Mouse (Mus musculus) Patski (cell line): ENCODE measurements around the gene Tmem189. TPM values are rescaled to one million over a fixed set of nuclear protein-coding genes. Genes with fewer than 3 reads are reported as not detected.
A peak's percentile ranks its signal among the peaks of the same experiment; 100 is the strongest.

Experiments used
- ATAC-seq: fragments of 100-300 bp; one replicate; pipeline ENCODE4 v1.8.0; 2021
- CTCF ChIA-PET: fragments of 350-600 bp; sonication (Branson Sonifier 250); formaldehyde crosslinking; loops from one replicate; lab custom pipeline; 2022; ENCODE audit warnings: inconsistent platforms; lab: Charles Lee
- POLR2A ChIA-PET: fragments of 350-600 bp; sonication (Branson Sonifier 250); formaldehyde crosslinking; loops from one replicate; lab custom pipeline; 2022; ENCODE audit warnings: antibody characterized with exemption, inconsistent platforms; lab: Charles Lee
- DNase-seq: peaks from one replicate; pipeline ENCODE4 v3.0.0-alpha.2; 2011; ENCODE audit warnings: low read depth, low spot score
- H3K27me3 ChIP-seq: fragments of 371-371 bp; one replicate; pipeline ENCODE4 v1.5.1; 2021
- CTCF ChIP-seq: fragments of 100-300 bp; IDR thresholded peaks from one replicate; pipeline ENCODE4 v1.5.1; 2021
- in situ Hi-C: fragments of 300-500 bp; cut with MboI; formaldehyde crosslinking; loops from 3 replicates; pipeline ENCODE4 v1.11.1; 2018; ENCODE audit warnings: low pct_unique_long_range_greater_than_20kb, mixed read lengths
- polyA plus RNA-seq: library from polyadenylated mRNA; unstranded; gene quantifications from one replicate; pipeline ENCODE4 v1.2.3, GENCODE M21; 2021

The Tmem189 gene
- polyA plus RNA-seq, 1 experiment from 2014 or later: 36.1 TPM

DNA sequence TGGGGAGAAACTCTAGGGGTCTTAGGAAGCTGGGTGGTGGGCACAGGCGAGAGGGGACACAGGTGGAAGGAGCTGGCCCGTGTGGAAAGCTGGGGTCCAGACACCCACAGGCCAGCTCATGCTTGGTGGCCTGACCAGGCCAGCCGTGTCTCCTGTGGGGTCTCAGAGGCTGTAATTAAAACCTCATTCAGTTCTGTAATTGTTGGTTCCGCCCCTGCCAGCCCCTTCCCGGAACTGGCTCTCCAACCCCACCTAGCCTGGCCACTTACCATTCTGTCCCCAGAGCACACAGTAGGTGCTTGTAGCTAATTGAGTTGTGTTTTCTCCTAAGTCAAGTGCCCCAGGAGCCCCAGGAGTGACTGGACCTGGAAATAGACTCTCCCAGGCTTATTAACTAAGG is 90.4 kb downstream of the Tmem189 start:
- ATAC-seq (no peak), DNase-seq (no peak)
- ChIA-PET CTCF (interaction anchor here (1.3 to 1.7 kb wide), 2 partner anchors 61 to 296 kb away, joined by 3 to 4 read pairs; partner anchors contain the start of gene Snai1), POLR2A (interaction anchor here (0.9 kb wide), 1 partner anchor 64 kb away, joined by 4 read pairs; no protein-coding TSS in a partner anchor)
- no peak for TF ChIP-seq CTCF
- H3K27me3 ChIP-seq: no peaks in the 10 kb centered on the region
- in situ Hi-C loops: no loop called here

DNA sequence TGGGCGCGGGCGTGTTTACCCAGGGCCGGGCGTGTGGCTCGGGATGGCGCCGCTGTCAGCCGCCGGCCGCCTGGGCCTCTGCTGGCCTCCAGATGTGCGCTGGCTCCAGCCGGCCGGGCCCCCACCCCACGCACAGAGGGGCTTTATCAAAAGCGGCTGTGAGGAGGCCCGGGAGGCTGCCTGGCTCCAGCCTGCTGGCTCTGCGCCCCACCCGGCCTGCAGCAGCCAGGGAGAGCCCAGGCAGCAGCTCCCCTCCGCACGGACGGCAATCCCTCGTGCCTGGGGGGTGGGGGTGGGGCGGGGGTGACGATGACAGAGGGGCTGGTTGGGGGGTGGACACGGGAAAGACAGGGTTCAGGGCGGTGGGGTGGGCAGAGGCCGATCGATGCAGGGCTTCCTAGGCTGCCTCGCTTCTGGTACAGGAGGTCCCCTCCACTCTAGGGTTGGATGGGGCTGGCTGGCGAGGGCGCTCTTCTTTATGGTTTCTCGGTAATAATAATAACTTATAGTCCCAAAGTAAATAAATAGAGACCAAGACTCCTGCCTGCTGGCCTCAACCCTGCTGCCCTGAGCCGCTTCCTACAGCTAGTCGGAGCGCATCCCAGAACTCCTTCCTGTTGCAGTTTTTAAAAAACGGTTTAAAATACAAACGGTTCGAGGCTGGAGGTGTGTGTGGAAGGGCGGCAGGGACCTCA is 92.0 kb downstream of the Tmem189 start:
- CTCF ChIA-PET: interaction anchor here (1.5 to 1.7 kb wide), 2 partner anchors 17 to 60 kb away, joined by 3 to 4 read pairs; partner anchors contain the start of gene Snai1
- H3K27me3 ChIP-seq: no peaks in the 10 kb centered on the region
- DNase-seq: no peak
- in situ Hi-C loops: no loop called here
- no peak for TF ChIP-seq CTCF
- ATAC-seq: peak; percentile 9
- POLR2A ChIA-PET: no interaction called here

DNA sequence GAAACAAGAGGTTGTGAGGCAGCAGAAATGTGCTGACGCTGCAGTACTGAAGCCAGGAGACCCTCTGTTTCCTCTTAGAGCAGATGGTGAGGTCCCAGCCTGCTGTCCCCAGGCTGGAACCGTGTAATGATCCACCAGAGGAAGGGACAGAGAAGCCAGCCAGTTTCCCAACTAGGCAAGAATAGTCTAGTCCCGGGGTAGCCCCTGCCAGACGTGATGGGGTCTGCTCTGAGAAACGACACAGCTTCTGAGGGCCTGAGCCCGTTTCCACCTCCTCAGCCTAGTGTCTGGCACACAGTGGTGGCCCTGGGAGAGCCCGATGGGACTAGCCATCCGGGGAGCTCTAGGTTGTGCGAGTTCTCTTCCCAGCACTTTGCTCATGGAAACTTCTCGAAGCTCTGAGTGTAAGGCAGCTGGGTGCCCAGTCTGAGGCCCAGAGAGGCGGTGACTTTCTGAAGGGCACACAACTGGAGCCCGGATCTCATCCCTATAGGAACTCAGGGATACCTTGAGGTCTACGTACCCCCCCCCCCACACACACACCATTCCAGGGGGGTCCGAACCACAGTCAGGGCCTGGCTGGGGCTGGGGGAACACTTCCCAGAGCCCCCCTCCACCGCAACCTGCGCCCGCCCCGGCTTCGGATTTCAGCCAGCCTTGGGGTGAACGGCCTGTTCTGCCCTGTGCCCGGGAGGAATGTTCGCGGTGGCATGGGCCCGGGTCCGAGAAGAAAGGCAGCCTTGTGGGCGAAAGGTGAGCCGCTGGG is 92.7 kb downstream of the Tmem189 start:
- ChIA-PET CTCF (no interaction called here), POLR2A (no interaction called here)
- TF ChIP-seq CTCF: no peak
- in situ Hi-C loops: no loop called here
- DNase-seq (no peak), ATAC-seq (no peak)
- H3K27me3 ChIP-seq: no peaks in the 10 kb centered on the region

DNA sequence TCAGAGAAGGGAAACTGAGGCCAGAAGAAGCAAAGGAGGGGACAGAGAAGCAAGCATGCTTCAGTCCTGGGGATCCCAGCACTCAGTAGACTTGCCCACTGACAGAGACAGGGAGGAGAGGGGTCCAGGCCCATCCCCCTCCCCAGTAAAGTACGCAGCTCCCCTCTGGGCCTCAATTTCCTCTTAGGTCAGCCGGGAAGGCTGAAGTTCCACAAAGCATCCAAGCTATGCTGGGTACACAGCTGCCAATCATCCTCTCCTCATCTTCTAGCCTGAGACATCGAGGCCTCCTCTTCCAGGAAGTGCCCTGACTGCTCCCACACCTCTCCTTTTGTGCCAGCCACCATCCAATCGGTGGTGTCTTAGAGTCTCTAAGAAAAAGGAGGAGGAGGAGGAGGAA is 93.4 kb downstream of the Tmem189 start:
- DNase-seq (no peak), ATAC-seq (no peak)
- in situ Hi-C loops: no loop called here
- ChIA-PET POLR2A (no interaction called here), CTCF (no interaction called here)
- H3K27me3 ChIP-seq: no peaks in the 10 kb centered on the region
- TF ChIP-seq CTCF: no peak

DNA sequence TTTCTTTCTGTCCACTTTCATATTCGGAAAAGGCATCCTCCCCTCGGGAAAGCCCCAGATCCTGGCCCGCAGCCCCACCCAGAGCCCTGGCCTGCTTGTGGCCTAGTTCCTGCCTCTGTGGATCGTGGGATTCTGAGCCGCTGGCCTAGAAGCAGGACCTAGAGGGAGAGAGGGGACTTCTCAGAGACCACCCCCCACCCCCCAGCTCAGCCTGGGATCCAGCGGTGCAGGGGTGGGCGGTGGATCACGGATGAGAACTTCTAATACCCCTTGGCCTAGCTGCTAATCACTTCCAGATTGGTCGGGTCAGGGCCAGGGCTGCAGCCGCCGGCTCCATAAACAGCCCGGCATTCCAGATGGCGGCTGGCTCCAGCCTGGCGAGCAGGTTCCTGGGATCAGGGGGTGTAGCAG is 93.9 kb downstream of the Tmem189 start:
- in situ Hi-C loops: no loop called here
- no peak for TF ChIP-seq CTCF
- POLR2A ChIA-PET: no interaction called here
- ATAC-seq (no peak), DNase-seq (no peak)
- no peaks in the 10 kb centered on the region for H3K27me3 ChIP-seq
- CTCF ChIA-PET: interaction anchor here (1.1 kb wide), 1 partner anchor 58 kb away, joined by 3 read pairs; the partner anchor contains the start of gene Snai1

DNA sequence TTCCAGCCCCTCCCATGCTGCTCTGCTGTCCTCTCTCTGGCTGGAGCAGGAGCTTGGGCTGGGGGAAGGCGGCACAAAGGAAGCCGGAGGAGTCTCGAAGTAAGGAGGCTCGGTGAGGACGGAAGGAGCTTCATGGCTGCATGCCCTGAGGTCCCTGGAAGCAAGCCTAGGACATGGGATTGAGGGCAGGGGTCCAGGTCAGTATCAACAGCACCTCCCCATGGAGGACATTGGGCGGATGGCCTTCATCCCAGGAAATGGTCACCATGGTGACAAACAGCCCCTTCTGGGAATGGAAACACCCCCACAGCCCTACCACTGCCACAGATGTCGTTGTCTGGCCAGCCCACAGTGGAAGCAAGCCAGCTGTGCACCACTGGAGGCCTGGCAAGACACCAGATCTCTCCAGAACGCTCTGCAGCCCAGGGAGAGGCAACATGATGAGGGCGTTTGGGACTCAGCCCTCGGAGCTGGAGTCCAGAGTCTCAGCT is 95.1 kb downstream of the Tmem189 start:
- ChIA-PET CTCF (interaction anchor here (0.9 to 1.1 kb wide), 2 partner anchors 11 to 63 kb away, joined by 3 read pairs; no protein-coding TSS in a partner anchor), POLR2A (interaction anchor here (0.7 kb wide), 1 partner anchor 12 kb away, joined by 3 read pairs; no protein-coding TSS in a partner anchor)
- no peaks in the 10 kb centered on the region for H3K27me3 ChIP-seq
- DNase-seq (no peak), ATAC-seq (no peak)
- in situ Hi-C loops: no loop called here
- no peak for TF ChIP-seq CTCF

DNA sequence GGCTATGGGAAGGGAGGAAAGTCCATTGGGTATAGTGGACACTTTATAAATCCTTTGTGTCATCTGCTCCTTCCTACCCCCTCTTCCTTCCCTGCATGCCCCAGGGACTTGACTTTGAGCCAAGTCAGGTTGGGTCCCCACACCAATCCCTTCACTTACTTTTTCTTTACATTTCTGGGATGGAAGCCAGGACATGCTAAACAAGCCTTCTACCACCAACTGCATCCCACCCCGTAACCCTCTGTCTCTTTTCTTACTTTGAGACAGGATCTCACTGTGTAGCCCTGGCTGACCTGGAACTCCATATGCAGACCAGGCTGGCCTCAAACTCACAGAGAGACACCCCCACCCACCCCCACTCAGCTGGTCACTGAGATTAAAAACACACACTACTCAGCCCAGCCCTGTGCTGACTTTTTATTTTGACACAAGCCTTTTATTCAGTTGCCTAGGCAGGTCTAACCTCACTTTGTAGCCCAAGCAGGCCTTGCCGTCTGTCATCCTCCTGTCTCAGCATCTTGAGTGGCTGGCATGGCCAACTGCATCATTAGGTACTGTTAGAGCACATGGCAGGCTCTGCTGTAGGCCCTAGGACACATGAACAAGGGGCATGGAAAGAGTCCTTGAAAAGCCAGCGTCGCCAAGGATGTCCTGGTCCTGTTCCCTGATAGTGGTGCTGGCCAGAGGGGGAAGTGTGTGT is 95.9 kb downstream of the Tmem189 start:
- ChIA-PET POLR2A (no interaction called here), CTCF (interaction anchor here (0.9 kb wide), 1 partner anchor 12 kb away, joined by 3 read pairs; no protein-coding TSS in a partner anchor)
- no peak for ATAC-seq
- no peak for DNase-seq
- TF ChIP-seq CTCF: no peak
- no peaks in the 10 kb centered on the region for H3K27me3 ChIP-seq
- in situ Hi-C loops: no loop called here

Other genes with a start within 250 kb of the Tmem189 start
- gene Rnf114, start 197.2 kb downstream of the Tmem189 start, polyA plus RNA-seq: 69.4 TPM
- gene Spata2, start 196.9 kb downstream of the Tmem189 start, polyA plus RNA-seq: 23.7 TPM
- 0.10 TPM for gene Snai1, start 151.6 kb downstream of the Tmem189 start, polyA plus RNA-seq
- gene Ube2v1, start 57.7 kb downstream of the Tmem189 start, polyA plus RNA-seq: 180 TPM
- gene Gm20431, start 28.3 kb downstream of the Tmem189 start, polyA plus RNA-seq: 0.95 TPM
- gene Cebpb, start 907 bp downstream of the Tmem189 start, polyA plus RNA-seq: 129 TPM
- 49.2 TPM for gene Ptpn1, start 242.2 kb upstream of the Tmem189 start, polyA plus RNA-seq